Mouse (Mus musculus): ENCODE results near the gene Acer2.

DNA sequence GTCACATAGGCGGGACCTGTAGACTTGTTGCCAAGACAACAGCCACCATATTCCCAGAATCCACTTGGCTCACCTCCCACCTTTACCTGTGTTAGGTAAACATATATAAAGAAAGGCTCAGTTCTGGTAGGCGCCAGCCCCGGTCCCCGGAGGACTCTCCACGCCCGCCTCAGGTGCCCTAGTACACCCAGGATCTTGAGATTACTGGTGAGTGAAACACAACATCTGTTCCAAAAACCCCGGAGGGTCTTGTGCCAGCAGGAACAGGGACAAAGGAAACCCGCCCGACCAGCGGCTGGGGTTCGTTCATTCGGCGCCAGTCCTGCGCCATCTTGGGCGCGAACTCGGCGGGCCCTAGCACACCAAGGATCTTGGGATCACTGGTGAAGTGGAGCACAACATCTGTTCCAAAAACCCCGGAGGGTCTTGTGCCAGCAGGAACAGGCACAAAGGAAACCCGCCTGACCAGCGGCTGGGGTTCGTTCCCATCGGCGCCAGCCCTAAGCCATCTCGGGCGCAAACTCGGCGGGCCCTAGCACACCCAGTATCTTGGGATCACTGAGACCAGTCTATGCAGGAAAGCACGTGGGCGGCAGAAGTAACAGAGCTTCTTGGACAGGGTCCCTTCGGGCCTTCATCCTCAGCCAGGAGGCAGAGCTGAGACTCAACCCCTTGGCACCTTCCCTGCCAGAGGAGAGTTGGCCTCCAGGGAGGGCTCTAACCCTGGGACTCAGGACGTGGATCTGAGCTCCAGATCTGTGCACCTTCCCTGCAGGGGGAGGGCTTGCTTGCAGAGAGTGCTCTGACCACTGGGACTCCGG is 56.6 kb downstream of the Acer2 start:
- TF ChIP-seq RCOR1 (conservative IDR thresholded peaks at IDR 0.05; ENCODE audit: low read depth, low read length) (no peak), CTCF (conservative IDR thresholded peaks at IDR 0.05 in 1 of 2, IDR thresholded peaks at IDR 0.05 in 1 of 2; ENCODE audit: low read depth in 2 of 2, low read length in 2 of 2) (no peak)
